Mouse (Mus musculus) large intestine, adult 2 months (tissue): ENCODE data around the gene Mlst8. TPM values are rescaled to one million over a fixed set of nuclear protein-coding genes. Genes with fewer than 3 reads are reported as not detected.
"Not testable (repeated sequence)": the region's sequence is repeated elsewhere in the genome, so short reads cannot be mapped to it uniquely, and the experiment has no call there.

Experiments
- DNase-seq: peaks from one replicate; pipeline ENCODE4 v3.0.0-alpha.2; 2012; ENCODE audit warnings: low read depth, low spot score
- WGBS: fragments of 180-500 bp; shearing (Covaris S2); methylation state at CpG from one replicate; pipeline ENCODE4 v1.1.7; 2018; 5-methylcytosine and 5-hydroxymethylcytosine counted together
- polyA plus RNA-seq: library from polyadenylated mRNA; depleted of rRNA; stranded (reverse); fragments of >200 nt; gene quantifications from 2 replicates; pipeline ENCODE4 v1.2.3, GENCODE M21; 2012; rRNA removed

The Mlst8 gene
- polyA plus RNA-seq, 1 experiment: 43.0 TPM

DNA sequence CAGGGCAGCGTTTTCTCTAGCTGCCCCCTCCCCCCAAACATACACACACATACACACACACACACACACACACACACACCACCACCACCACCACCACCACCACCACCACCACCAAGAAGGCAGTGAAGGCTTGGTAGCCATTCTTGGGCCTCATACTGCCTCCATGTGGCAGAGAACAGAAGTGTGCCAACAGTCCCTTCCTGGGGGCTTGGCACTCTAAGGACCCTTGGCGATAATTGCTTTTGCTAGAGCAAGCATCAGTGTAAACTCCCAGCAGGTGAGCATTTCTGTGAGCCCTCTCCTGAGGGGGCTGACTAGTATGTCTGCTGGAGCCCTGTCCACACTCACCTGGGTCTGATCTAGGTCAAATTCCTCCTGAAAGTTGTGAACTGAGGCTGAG lies 37.7 kb downstream of the Mlst8 start:
- no peak for DNase-seq
- 43% methylated on average over 2 of the region's 2 CpGs for WGBS

GRCm38 (mm10) chr17:24440377-24440776 lies 38.5 kb downstream of the Mlst8 start:
- WGBS: 89% methylated on average over 8 of the region's 8 CpGs
- no peak for DNase-seq

GRCm38 (mm10) chr17:24437016-24437415 lies 41.9 kb downstream of the Mlst8 start:
- 74% methylated on average over 5 of the region's 5 CpGs for WGBS
- DNase-seq: no peak

DNA sequence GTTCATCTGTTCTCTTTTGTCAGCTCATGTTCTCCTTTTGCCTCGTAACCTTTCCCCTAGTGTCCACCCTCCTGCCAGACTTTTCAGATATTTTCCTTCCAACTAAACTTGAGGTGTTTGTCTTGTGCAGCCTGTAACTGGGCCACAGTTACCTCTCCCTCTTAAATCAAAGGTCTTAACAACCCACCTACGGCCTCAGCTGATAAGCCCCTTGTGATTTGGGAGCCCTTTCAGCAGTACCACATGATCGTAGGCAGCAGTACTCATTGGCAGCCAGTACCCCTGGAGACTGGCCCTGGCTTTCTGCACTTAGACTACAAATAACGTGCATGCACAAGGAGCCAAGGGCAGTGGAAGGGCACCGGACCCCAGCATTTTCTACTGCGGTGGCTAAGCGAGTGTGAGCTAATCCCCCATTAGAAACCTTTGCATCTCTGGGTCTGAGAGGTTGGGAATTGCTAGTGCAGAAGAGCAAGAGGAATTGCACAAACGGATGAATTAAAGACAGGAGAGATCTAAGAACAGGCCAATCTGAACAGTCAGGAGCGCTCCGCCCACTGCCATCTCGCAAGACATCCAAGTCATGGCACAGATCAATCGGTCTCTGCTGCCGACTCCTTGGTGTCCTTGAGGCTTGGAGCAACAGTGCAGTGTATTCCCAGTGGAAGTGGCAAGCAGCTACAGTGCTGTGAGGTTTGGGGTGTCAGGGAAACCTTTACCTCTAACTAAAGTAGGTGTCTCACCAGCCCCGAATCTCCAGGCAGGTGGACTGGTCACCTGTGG lies 49.5 kb downstream of the Mlst8 start:
- DNase-seq: no peak
- WGBS: 66% methylated on average over 14 of the region's 14 CpGs

DNA sequence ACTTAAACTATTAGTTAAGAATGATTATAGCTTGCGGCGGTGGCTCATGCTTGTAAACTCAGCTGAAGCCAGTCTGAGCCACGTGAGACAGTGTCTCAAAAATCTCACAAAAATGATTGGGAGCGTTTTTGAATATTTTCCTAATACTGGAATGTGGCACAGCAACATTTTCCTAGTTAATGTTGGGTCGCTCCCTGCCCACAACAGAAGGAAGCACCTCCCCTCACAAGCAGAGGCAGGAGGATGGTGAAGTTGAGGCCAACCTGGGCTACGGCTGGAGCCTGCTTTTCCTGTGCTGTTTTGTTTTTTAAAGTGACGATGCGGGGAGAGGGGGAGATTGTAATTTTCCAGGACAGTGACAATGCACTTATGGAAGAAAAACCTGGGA lies 51.7 kb downstream of the Mlst8 start:
- DNase-seq: no peak
- WGBS: 2% methylated on average over 8 of the region's 8 CpGs

DNA sequence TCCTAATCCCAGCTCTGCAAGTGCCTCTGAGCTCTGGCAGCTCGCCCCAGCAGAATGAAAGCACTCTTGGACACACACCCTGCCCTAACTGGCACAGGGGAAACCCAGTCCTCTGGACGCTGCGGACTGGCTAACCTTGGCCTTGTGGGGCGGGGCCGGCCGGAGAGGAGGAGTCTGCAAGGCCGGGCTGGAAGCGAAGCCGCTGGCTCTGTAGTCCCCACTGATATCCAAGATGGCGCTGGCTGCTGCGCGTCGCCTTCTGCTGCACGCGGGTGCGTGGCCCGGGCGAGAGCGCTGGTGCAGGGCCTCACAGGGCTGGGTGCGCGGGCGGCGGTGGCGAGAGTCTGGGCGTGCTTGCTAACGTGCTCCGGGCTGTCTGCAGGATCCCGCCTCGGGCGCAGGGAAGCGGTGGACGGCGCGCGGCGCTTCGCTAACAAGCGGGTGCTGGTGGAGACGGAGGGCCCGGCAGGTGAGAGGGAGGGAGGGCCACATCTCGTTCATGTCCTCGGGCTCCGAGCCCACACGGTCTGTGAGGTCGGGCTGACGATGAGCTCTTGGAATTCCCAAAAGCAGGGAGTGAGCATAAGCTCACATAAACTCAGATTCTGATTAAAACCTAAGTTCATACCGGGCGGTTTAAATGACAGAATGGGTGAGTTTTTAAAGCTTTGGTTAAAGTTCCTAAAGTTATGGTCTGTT lies 52.3 kb downstream of the Mlst8 start, which contains the start of gene Eci1:
Gene Eci1 (plus strand): TSS at position 171 of the 699 bp plus-strand sequence.
- DNase-seq: peak; percentile 94
- under 1% methylated on average over 48 of the region's 48 CpGs for WGBS

DNA sequence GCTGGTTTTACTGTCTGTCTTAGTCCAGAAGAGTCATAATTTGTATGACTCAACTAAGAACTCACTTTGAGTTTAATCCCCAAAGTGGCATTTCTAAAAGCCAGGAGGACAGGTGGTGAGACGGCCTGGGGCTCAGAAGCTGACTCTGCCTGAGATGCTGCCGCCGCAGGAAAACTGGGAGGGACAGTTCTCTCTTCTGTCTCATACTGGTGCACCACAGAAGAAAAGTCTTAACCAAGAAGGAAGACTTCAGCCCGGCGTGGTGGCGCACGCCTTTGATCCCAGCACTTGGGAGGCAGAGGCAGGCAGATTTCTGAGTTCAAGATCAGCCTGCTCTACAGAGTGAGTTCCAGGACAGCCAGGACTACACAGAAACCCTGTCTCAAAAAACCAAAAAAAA lies 53.0 kb downstream of the Mlst8 start:
- 42% methylated on average over 7 of the region's 7 CpGs for WGBS
- DNase-seq: no peak

GRCm38 (mm10) chr17:24425326-24425725 lies 53.6 kb downstream of the Mlst8 start:
- DNase-seq: not testable (repeated sequence)
- WGBS: 38% methylated on average over 6 of the region's 8 CpGs

- no peak for DNase-seq
- whole genome bisulfite sequencing: 89% methylated on average over 5 of the region's 5 CpGs
These were observed 54.4 kb downstream of the Mlst8 start for GRCm38 (mm10) chr17:24424489-24424888.

Other genes starting within 250 kb of the Mlst8 start
- 15.2 and 15.6 TPM in 2 replicates for gene Ccnf, start 227.6 kb downstream of the Mlst8 start, polyA plus RNA-seq
- gene Abca17, start 128.0 kb downstream of the Mlst8 start, polyA plus RNA-seq: 0.01 TPM in 1 of 2 replicates, not detected in the other
- 23.2 and 29.1 TPM in 2 replicates for gene Abca3, start 127.1 kb downstream of the Mlst8 start, polyA plus RNA-seq
- 139 and 141 TPM in 2 replicates for gene Rnps1, start 64.5 kb downstream of the Mlst8 start, polyA plus RNA-seq
- gene Eci1, start 52.4 kb downstream of the Mlst8 start, polyA plus RNA-seq: 87.3 and 119 TPM in 2 replicates
- gene Dnase1l2, start 36.0 kb downstream of the Mlst8 start, polyA plus RNA-seq: 5.2 and 6.6 TPM in 2 replicates
- gene E4f1, start 8.8 kb downstream of the Mlst8 start, polyA plus RNA-seq: 50.4 and 59.4 TPM in 2 replicates
- gene Pgp, start 8.7 kb downstream of the Mlst8 start, polyA plus RNA-seq: 82.9 and 90.7 TPM in 2 replicates
- 2.6 and 2.8 TPM in 2 replicates for gene Bricd5, start 5.2 kb downstream of the Mlst8 start, polyA plus RNA-seq
- 0.26 and 0.59 TPM in 2 replicates for gene Caskin1, start 9.5 kb upstream of the Mlst8 start, polyA plus RNA-seq
- gene Traf7, start 48.9 kb upstream of the Mlst8 start, polyA plus RNA-seq: 119 and 178 TPM in 2 replicates
- 0.41 and 0.52 TPM in 2 replicates for gene Rab26, start 55.1 kb upstream of the Mlst8 start, polyA plus RNA-seq
- 25.5 and 35.8 TPM in 2 replicates for gene Pkd1, start 70.8 kb upstream of the Mlst8 start, polyA plus RNA-seq
- 84.7 and 109 TPM in 2 replicates for gene Tsc2, start 153.6 kb upstream of the Mlst8 start, polyA plus RNA-seq
- gene Nthl1, start 153.6 kb upstream of the Mlst8 start, polyA plus RNA-seq: 7.3 and 7.5 TPM in 2 replicates
- gene Slc9a3r2, start 171.2 kb upstream of the Mlst8 start, polyA plus RNA-seq: 30.0 and 37.4 TPM in 2 replicates
- not detected in 2 replicates for gene Npw, start 179.4 kb upstream of the Mlst8 start, polyA plus RNA-seq
- gene Zfp598, start 190.6 kb upstream of the Mlst8 start, polyA plus RNA-seq: 52.1 and 78.3 TPM in 2 replicates
- 1.8 and 2.7 TPM in 2 replicates for gene Syngr3, start 210.9 kb upstream of the Mlst8 start, polyA plus RNA-seq
- 22.8 and 22.9 TPM in 2 replicates for gene Gfer, start 217.1 kb upstream of the Mlst8 start, polyA plus RNA-seq
- gene Noxo1, start 217.2 kb upstream of the Mlst8 start, polyA plus RNA-seq: 181 and 212 TPM in 2 replicates
- 46.1 and 51.7 TPM in 2 replicates for gene Tbl3, start 228.6 kb upstream of the Mlst8 start, polyA plus RNA-seq
- gene Rnf151, start 239.0 kb upstream of the Mlst8 start, polyA plus RNA-seq: 0.12 and 0.35 TPM in 2 replicates
- 3,715 and 4,974 TPM in 2 replicates for gene Rps2, start 239.0 kb upstream of the Mlst8 start, polyA plus RNA-seq
- 371 and 397 TPM in 2 replicates for gene Ndufb10, start 245.4 kb upstream of the Mlst8 start, polyA plus RNA-seq
- gene Rpl3l, start 248.7 kb upstream of the Mlst8 start, polyA plus RNA-seq: 0.10 and 0.22 TPM in 2 replicates